Mouse (Mus musculus) hindbrain, postnatal 0 days (tissue): ENCODE measurements around the gene Fam161b. TPM values are rescaled to one million over a fixed set of nuclear protein-coding genes. Genes with fewer than 3 reads are reported as not detected.
A peak's percentile ranks its signal among the peaks of the same experiment; 100 is the strongest.

Experiments
- ATAC-seq: fragments of 200-750 bp; cut with Nextera tagmentation; 2 replicates; pipeline ENCODE4 v1.8.0; 2017; ENCODE audit warnings: mild to moderate bottlenecking, moderate TSS enrichment, moderate library complexity
- DNase-seq: peaks from one replicate; pipeline ENCODE4 v3.0.0-alpha.2; 2015; ENCODE audit warnings: low spot score
- H3K27ac ChIP-seq: fragments of 300-500 bp; sonication (generic); 2 replicates; pipeline ENCODE4 v1.5.1; 2014; ENCODE audit warnings: mild to moderate bottlenecking
- H3K27me3 ChIP-seq: fragments of 300-500 bp; sonication (generic); 2 replicates; pipeline ENCODE4 v1.6.1; 2014; ENCODE audit warnings: low read length, mixed read lengths; ENCODE audit not compliant: insufficient read depth
- H3K36me3 ChIP-seq: fragments of 300-500 bp; sonication (generic); 2 replicates; pipeline ENCODE4 v1.6.1; 2014; ENCODE audit warnings: low read length, mixed read lengths; ENCODE audit not compliant: insufficient read depth
- H3K4me1 ChIP-seq: fragments of 300-500 bp; sonication (generic); 2 replicates; pipeline ENCODE4 v1.6.1; 2014; ENCODE audit warnings: antibody characterized with exemption, low read length, mixed read lengths; ENCODE audit not compliant: insufficient read depth
- H3K4me2 ChIP-seq: fragments of 300-500 bp; sonication (generic); 2 replicates; pipeline ENCODE4 v1.6.1; 2014; ENCODE audit warnings: low read depth, mild to moderate bottlenecking, low read length, moderate library complexity, mixed read lengths
- H3K4me3 ChIP-seq: fragments of 300-500 bp; sonication (generic); 2 replicates; pipeline ENCODE4 v1.5.1; 2014; ENCODE audit warnings: low read length
- H3K9ac ChIP-seq: fragments of 300-500 bp; sonication (generic); replicated peaks from 2 replicates; pipeline ENCODE4 v1.6.1; 2014; ENCODE audit warnings: mild to moderate bottlenecking, low read length, moderate library complexity, mixed read lengths
- H3K9me3 ChIP-seq: fragments of 300-500 bp; sonication (generic); 2 replicates; pipeline ENCODE4 v1.6.1; 2016; ENCODE audit warnings: low read length, mixed read lengths
- CTCF ChIP-seq: IDR thresholded peaks from 2 replicates; pipeline ENCODE4 v1.5.1; 2016; ENCODE audit warnings: antibody characterized with exemption, control low read depth, low read depth
- WGBS: fragments of 180-500 bp; shearing (Covaris S2); extraction: QIAGEN DNeasy Blood & Tissue Kit; methylation state at CpG from one replicate; pipeline ENCODE4 v1.1.7; 2014; 5-methylcytosine and 5-hydroxymethylcytosine counted together
- polyA plus RNA-seq: library from polyadenylated mRNA; unstranded; fragments of >200 nt; fragmentation: Nextera tagmentation; extraction: Ambion mirVana; gene quantifications from 2 replicates; pipeline ENCODE4 v1.2.1, GENCODE M21; 2015
- total RNA-seq: library from RNA; depleted of rRNA; stranded (reverse); fragments of >200 nt; gene quantifications from 2 replicates; pipeline ENCODE4 v1.2.3, GENCODE M21; 2014; rRNA removed

Fam161b gene
- total and polyA plus RNA-seq, 2 experiments from 2014 or later: 9.7 to 9.8 TPM

DNA sequence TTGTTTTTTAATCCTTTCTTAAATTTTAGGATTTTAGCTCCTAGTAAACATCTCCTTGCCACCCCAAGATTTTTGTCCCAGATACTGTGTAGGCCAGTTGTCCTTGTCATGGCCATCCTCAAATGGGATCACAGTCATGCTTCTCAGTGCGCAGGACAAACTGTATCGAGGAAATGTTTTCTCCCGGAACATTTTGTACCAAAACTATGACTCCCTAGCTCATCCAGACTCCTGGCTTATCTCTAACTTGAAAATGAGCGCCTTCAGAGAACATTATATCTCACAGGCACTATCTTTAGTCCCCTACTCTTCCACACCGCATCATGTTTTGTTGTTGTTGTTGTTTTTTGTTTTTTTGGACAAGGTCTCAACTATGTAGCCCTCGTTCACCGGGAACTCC is 45.6 kb downstream of the Fam161b start:
- peak overlapping the region; percentile 97 for H3K9ac ChIP-seq
- H3K27ac ChIP-seq: peak overlapping the region; percentile 93
- no peaks in the 10 kb centered on the region for H3K9me3 ChIP-seq
- H3K36me3 ChIP-seq: no peaks in the 10 kb centered on the region
- TF ChIP-seq CTCF: no peak
- DNase-seq (no peak), ATAC-seq (no peak)
- H3K4me1 ChIP-seq: peaks cover 5% of the 10 kb centered on the region; the same call in 1 of the 2 replicates
- peak overlapping the region; percentile 77 for H3K4me2 ChIP-seq
- H3K4me3 ChIP-seq: peak overlapping the region; percentile 100
- H3K27me3 ChIP-seq: no peaks in the 10 kb centered on the region
- WGBS: 44% methylated on average over 7 of the region's 7 CpGs

DNA sequence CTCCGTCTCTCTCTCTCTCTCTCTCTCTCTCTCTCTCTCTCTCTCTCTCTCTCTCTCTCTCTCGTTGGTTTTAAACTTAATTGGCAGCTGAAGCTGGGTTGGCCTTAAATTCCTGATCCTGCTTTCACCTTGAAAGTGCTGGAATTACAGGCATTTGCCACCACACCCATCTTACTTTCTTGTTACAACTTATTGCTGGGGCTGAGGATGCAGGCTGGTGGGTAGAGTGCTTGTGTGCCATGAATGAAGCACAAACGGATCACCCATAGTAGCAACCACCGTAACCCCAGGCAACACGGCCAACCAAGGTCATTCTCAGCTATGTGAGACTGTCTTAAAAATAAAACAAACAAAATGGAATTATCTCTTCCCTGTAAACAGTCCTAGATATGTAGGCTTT is 50.3 kb downstream of the Fam161b start:
- no peak overlapping the region for H3K4me2 ChIP-seq
- no peak for ATAC-seq
- DNase-seq: no peak
- 85% methylated on average over 3 of the region's 5 CpGs for WGBS
- H3K9ac ChIP-seq: no peak overlapping the region
- no peak overlapping the region for H3K4me3 ChIP-seq
- no peak overlapping the region for H3K27ac ChIP-seq
- no peaks in the 10 kb centered on the region for H3K4me1 ChIP-seq
- H3K36me3 ChIP-seq: peaks cover 8% of the 10 kb centered on the region
- no peak for TF ChIP-seq CTCF
- no peaks in the 10 kb centered on the region for H3K27me3 ChIP-seq
- H3K9me3 ChIP-seq: no peaks in the 10 kb centered on the region

DNA sequence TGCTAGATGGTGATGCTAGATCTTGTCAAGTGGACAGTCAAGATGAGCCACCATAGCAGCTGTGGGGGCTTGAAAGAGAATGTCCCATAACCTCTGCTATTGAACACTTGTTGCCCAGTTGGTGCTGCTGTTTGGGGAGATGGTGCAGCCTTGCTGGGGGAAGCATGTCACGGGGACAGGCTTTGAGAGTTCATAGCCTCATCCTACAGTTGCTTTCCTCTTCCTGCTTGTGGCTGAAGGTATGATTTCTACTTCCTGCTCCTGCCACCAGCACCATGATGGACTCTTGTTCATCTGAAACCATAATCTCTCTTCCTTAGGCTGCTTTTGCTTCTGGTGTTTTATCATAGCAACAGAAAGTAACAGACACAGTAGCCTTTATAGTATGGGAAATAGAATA is 57.1 kb downstream of the Fam161b start:
- DNase-seq (no peak), ATAC-seq (no peak)
- no peak overlapping the region for H3K4me3 ChIP-seq
- no peak overlapping the region for H3K27ac ChIP-seq
- H3K9ac ChIP-seq: no peak overlapping the region
- H3K36me3 ChIP-seq: peaks cover 17% of the 10 kb centered on the region
- no peaks in the 10 kb centered on the region for H3K9me3 ChIP-seq
- H3K27me3 ChIP-seq: no peaks in the 10 kb centered on the region
- no peak for TF ChIP-seq CTCF
- no peak overlapping the region for H3K4me2 ChIP-seq
- 100% methylated on average over 1 of the region's 1 CpGs for WGBS
- no peaks in the 10 kb centered on the region for H3K4me1 ChIP-seq

DNA sequence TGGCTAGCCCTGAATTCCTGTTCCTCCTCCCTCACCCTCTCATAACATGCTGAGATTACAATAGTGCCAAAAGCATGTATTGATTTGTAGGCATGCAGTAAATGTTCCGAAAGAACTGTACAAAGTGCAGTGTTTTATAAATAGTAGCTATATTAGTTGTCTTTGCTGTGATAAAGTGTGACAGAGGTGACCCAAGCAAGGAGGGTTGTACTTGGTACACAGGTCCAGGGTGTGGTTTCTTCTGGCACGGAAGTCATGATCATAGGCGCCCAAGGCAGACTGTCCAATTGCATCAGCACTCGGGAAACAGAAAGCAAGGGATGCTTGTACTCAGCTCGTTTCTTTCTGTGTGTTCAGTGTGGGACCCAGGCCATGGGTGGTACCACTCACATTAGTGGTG is 57.5 kb downstream of the Fam161b start:
- Histone ChIP-seq H3K9ac (no peak overlapping the region), H3K27me3 (no peaks in the 10 kb centered on the region), H3K9me3 (no peaks in the 10 kb centered on the region), H3K4me1 (no peaks in the 10 kb centered on the region), H3K27ac (no peak overlapping the region), H3K36me3 (peaks cover 17% of the 10 kb centered on the region), H3K4me3 (no peak overlapping the region), H3K4me2 (no peak overlapping the region)
- ATAC-seq: no peak
- no peak for TF ChIP-seq CTCF
- DNase-seq: no peak
- 88% methylated on average over 5 of the region's 5 CpGs for WGBS

DNA sequence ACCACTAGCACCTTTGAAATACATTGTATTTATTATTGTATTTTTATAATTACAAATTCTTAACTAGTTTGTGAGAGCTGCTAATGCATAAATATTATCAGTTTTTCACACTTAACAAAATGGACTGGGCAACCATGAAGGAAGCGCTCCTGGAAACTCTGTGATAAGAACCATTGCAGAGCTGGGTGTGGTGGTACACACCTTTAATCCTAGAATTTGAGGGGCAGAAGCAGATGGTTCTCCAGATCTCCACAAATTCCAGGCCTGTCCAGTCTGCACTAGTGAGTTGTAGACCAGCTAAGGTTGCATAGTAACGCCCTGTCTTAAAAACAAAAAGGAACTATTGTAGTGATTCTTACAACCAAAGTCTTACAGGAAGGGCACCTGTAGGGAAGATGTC is 62.4 kb downstream of the Fam161b start:
- Histone ChIP-seq H3K4me3 (no peak overlapping the region), H3K27me3 (no peaks in the 10 kb centered on the region), H3K36me3 (peaks cover 9% of the 10 kb centered on the region; the same call in 1 of the 2 replicates), H3K9me3 (no peaks in the 10 kb centered on the region), H3K9ac (no peak overlapping the region), H3K4me1 (no peaks in the 10 kb centered on the region), H3K4me2 (no peak overlapping the region), H3K27ac (no peak overlapping the region)
- TF ChIP-seq CTCF: no peak
- 99% methylated on average over 2 of the region's 2 CpGs for WGBS
- no peak for DNase-seq
- ATAC-seq: no peak

DNA sequence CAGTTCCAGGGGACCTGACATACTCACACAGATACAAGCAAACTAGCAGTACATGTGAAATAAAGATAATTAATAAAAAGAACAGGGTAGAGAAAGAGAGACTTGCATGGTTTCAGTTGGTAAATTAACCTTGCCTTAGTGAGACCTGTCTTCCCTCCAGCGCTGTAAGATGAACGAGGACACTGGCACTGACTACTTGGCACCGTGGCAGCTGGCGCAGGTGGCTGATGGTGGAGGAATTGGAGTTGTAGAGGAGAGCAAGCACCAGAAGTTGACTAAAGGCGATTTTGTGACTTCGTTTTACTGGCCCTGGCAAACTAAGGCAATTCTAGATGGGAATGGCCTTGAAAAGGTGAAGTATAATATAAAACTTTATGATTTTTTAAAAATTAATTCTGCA is 63.8 kb downstream of the Fam161b start:
- Histone ChIP-seq H3K36me3 (peaks cover 16% of the 10 kb centered on the region), H3K27ac (no peak overlapping the region), H3K27me3 (no peaks in the 10 kb centered on the region), H3K9me3 (no peaks in the 10 kb centered on the region), H3K4me1 (no peaks in the 10 kb centered on the region), H3K9ac (no peak overlapping the region), H3K4me2 (no peak overlapping the region), H3K4me3 (no peak overlapping the region)
- ATAC-seq: no peak
- DNase-seq: no peak
- TF ChIP-seq CTCF: no peak
- 87% methylated on average over 6 of the region's 6 CpGs for WGBS

Other genes starting within 250 kb of the Fam161b start
- gene Dnal1, start 247.5 kb downstream of the Fam161b start, total RNA-seq: 9.7 and 10.9 TPM in 2 replicates
- 6.8 and 9.7 TPM in 2 replicates for gene Dnal1, start 247.5 kb downstream of the Fam161b start, polyA plus RNA-seq
- 2.5 and 3.8 TPM in 2 replicates for gene Pnma1, start 213.3 kb downstream of the Fam161b start, total RNA-seq
- 4.2 and 4.5 TPM in 2 replicates for gene Pnma1, start 213.3 kb downstream of the Fam161b start, polyA plus RNA-seq
- gene Elmsan1, start 143.0 kb downstream of the Fam161b start, total RNA-seq: 9.3 and 11.5 TPM in 2 replicates
- 2.7 and 3.0 TPM in 2 replicates for gene Elmsan1, start 143.0 kb downstream of the Fam161b start, polyA plus RNA-seq
- 10.2 and 13.4 TPM in 2 replicates for gene Ptgr2, start 76.6 kb downstream of the Fam161b start, total RNA-seq
- gene Ptgr2, start 76.6 kb downstream of the Fam161b start, polyA plus RNA-seq: 20.3 and 22.7 TPM in 2 replicates
- gene Zfp410, start 45.0 kb downstream of the Fam161b start, total RNA-seq: 30.9 and 55.9 TPM in 2 replicates
- gene Zfp410, start 45.0 kb downstream of the Fam161b start, polyA plus RNA-seq: 50.0 and 53.8 TPM in 2 replicates
- gene Coq6, start 176 bp downstream of the Fam161b start, total RNA-seq: 67.9 and 80.2 TPM in 2 replicates
- gene Coq6, start 176 bp downstream of the Fam161b start, polyA plus RNA-seq: 39.7 and 40.8 TPM in 2 replicates
- gene Entpd5, start 47.2 kb upstream of the Fam161b start, total RNA-seq: 15.6 and 20.8 TPM in 2 replicates
- gene Entpd5, start 47.2 kb upstream of the Fam161b start, polyA plus RNA-seq: 13.2 and 13.4 TPM in 2 replicates
- gene Bbof1, start 47.2 kb upstream of the Fam161b start, total RNA-seq: 2.2 and 2.4 TPM in 2 replicates
- 2.1 and 2.3 TPM in 2 replicates for gene Bbof1, start 47.2 kb upstream of the Fam161b start, polyA plus RNA-seq
- 3.2 and 7.4 TPM in 2 replicates for gene Rnf113a2, start 55.4 kb upstream of the Fam161b start, total RNA-seq
- 20.1 and 21.3 TPM in 2 replicates for gene Rnf113a2, start 55.4 kb upstream of the Fam161b start, polyA plus RNA-seq
- 37.5 and 47.2 TPM in 2 replicates for gene Aldh6a1, start 89.2 kb upstream of the Fam161b start, total RNA-seq
- gene Aldh6a1, start 89.2 kb upstream of the Fam161b start, polyA plus RNA-seq: 46.5 and 52.1 TPM in 2 replicates
- gene Lin52, start 89.6 kb upstream of the Fam161b start, total RNA-seq: 23.1 and 23.5 TPM in 2 replicates
- gene Lin52, start 89.6 kb upstream of the Fam161b start, polyA plus RNA-seq: 20.4 and 25.2 TPM in 2 replicates
- 2.5 and 4.0 TPM in 2 replicates for gene Vsx2, start 207.9 kb upstream of the Fam161b start, total RNA-seq
- gene Vsx2, start 207.9 kb upstream of the Fam161b start, polyA plus RNA-seq: 1.8 and 2.4 TPM in 2 replicates